Mouse (Mus musculus) testis, postnatal 14 days (tissue): ENCODE data around the gene Pde4d.

Experiments used
- DNase-seq: peaks from one replicate; pipeline ENCODE4 v3.0.0; 2021; ENCODE audit warnings: low spot score

Gene Pde4d

GRCm38 (mm10) chr13:109508472-109508871 lies 1058.7 kb downstream of the Pde4d start:
- DNase-seq, result no peak

GRCm38 (mm10) chr13:109518194-109518593 lies 1068.4 kb downstream of the Pde4d start:
- no peak for DNase-seq

GRCm38 (mm10) chr13:109519485-109519884 lies 1069.7 kb downstream of the Pde4d start:
- no peak for DNase-seq

- DNase-seq, result no peak
Observed at GRCm38 (mm10) chr13:109519966-109520646, 1070.4 kb downstream of the Pde4d start.

GRCm38 (mm10) chr13:109533838-109534523 lies 1084.2 kb downstream of the Pde4d start:
- no peak for DNase-seq

- no peak for DNase-seq
Observed at GRCm38 (mm10) chr13:109534709-109535284, 1085.0 kb downstream of the Pde4d start.

GRCm38 (mm10) chr13:109536636-109537035 lies 1086.9 kb downstream of the Pde4d start:
- no peak for DNase-seq

- no peak for DNase-seq
Observed at GRCm38 (mm10) chr13:109539371-109539770, 1089.6 kb downstream of the Pde4d start.

GRCm38 (mm10) chr13:109544646-109545045 lies 1094.9 kb downstream of the Pde4d start:
- DNase-seq, result no peak

- DNase-seq, result no peak
Observed at GRCm38 (mm10) chr13:109546337-109546736, 1096.6 kb downstream of the Pde4d start.

GRCm38 (mm10) chr13:109547006-109547587 lies 1097.3 kb downstream of the Pde4d start:
- no peak for DNase-seq

GRCm38 (mm10) chr13:109547700-109548099 lies 1098.0 kb downstream of the Pde4d start:
- DNase-seq, result peak; percentile 35

GRCm38 (mm10) chr13:109548263-109548662 lies 1098.5 kb downstream of the Pde4d start:
- DNase-seq, result no peak

GRCm38 (mm10) chr13:109548771-109549555 lies 1099.2 kb downstream of the Pde4d start:
- DNase-seq, result no peak

- DNase-seq, result no peak
Observed at GRCm38 (mm10) chr13:109551836-109552235, 1102.1 kb downstream of the Pde4d start.

- DNase-seq, result no peak
Observed at GRCm38 (mm10) chr13:109555513-109555912, 1105.8 kb downstream of the Pde4d start.

- DNase-seq, result no peak
Observed at GRCm38 (mm10) chr13:109556853-109557252, 1107.1 kb downstream of the Pde4d start.

GRCm38 (mm10) chr13:109558341-109559257 lies 1108.9 kb downstream of the Pde4d start:
- no peak for DNase-seq

GRCm38 (mm10) chr13:109560261-109560660 lies 1110.5 kb downstream of the Pde4d start:
- DNase-seq, result no peak

GRCm38 (mm10) chr13:109568638-109569468 lies 1119.1 kb downstream of the Pde4d start:
- DNase-seq, result no peak
